Mouse (Mus musculus) naive thymus-derived CD4-positive, alpha-beta T cell, adult 2 months (primary cell): ENCODE results near the gene Ano6.

Experiments used
- DNase-seq: peaks from one replicate; pipeline ENCODE4 v3.0.0-alpha.2; 2011; ENCODE audit warnings: low read depth

Gene Ano6

GRCm38 (mm10) chr15:95890368-95890767 lies 99.7 kb downstream of the Ano6 start:
- no peak for DNase-seq

- no peak for DNase-seq
Measured at GRCm38 (mm10) chr15:95892171-95892570, 101.5 kb downstream of the Ano6 start.

- no peak for DNase-seq
Measured at GRCm38 (mm10) chr15:95892929-95893328, 102.3 kb downstream of the Ano6 start.

GRCm38 (mm10) chr15:95895699-95896098 lies 105.1 kb downstream of the Ano6 start:
- no peak for DNase-seq

GRCm38 (mm10) chr15:95897653-95898052 lies 107.0 kb downstream of the Ano6 start:
- no peak for DNase-seq

- no peak for DNase-seq
Measured at GRCm38 (mm10) chr15:95898438-95898837, 107.8 kb downstream of the Ano6 start.

- no peak for DNase-seq
Measured at GRCm38 (mm10) chr15:95902396-95902795, 111.8 kb downstream of the Ano6 start.

- peak; percentile 29 for DNase-seq
Measured at GRCm38 (mm10) chr15:95904247-95904646, 113.6 kb downstream of the Ano6 start.

- no peak for DNase-seq
Measured at GRCm38 (mm10) chr15:95906017-95906749, 115.5 kb downstream of the Ano6 start.

GRCm38 (mm10) chr15:95906891-95907290 lies 116.2 kb downstream of the Ano6 start:
- DNase-seq = no peak

GRCm38 (mm10) chr15:95907337-95907736 lies 116.7 kb downstream of the Ano6 start:
- DNase-seq = no peak

GRCm38 (mm10) chr15:95907909-95908308 lies 117.3 kb downstream of the Ano6 start:
- no peak for DNase-seq

- DNase-seq = no peak
Measured at GRCm38 (mm10) chr15:95910099-95910780, 119.6 kb downstream of the Ano6 start.

- DNase-seq = no peak
Measured at GRCm38 (mm10) chr15:95914963-95915362, 124.3 kb downstream of the Ano6 start.

GRCm38 (mm10) chr15:95915477-95915876 lies 124.8 kb downstream of the Ano6 start:
- no peak for DNase-seq

- no peak for DNase-seq
Measured at GRCm38 (mm10) chr15:95917330-95917729, 126.7 kb downstream of the Ano6 start.

GRCm38 (mm10) chr15:95920047-95920446 lies 129.4 kb downstream of the Ano6 start:
- no peak for DNase-seq

- DNase-seq = no peak
Measured at GRCm38 (mm10) chr15:95921072-95921471, 130.4 kb downstream of the Ano6 start.

- DNase-seq = no peak
Measured at GRCm38 (mm10) chr15:95921639-95922038, 131.0 kb downstream of the Ano6 start.

- no peak for DNase-seq
Measured at GRCm38 (mm10) chr15:95922558-95922957, 131.9 kb downstream of the Ano6 start.

- no peak for DNase-seq
Measured at GRCm38 (mm10) chr15:95925334-95925986, 134.8 kb downstream of the Ano6 start.

- DNase-seq = no peak
Measured at GRCm38 (mm10) chr15:95929087-95929486, 138.4 kb downstream of the Ano6 start.
